Mouse (Mus musculus) C2C12 (cell line): ENCODE measurements around the gene Nrbf2. TPM values are rescaled to one million over a fixed set of nuclear protein-coding genes. Genes with fewer than 3 reads are reported as not detected.

Experiments used
- H3K27me3 ChIP-seq: one replicate; pipeline ENCODE4 v1.6.1; 2011; ENCODE audit not compliant: control insufficient read depth, insufficient read depth, insufficient read length
- H3K36me3 ChIP-seq: one replicate; pipeline ENCODE4 v1.6.1; 2011; ENCODE audit not compliant: control insufficient read depth, insufficient read depth
- H3K4me3 ChIP-seq: one replicate; pipeline ENCODE4 v1.5.1; 2011; ENCODE audit warnings: mild to moderate bottlenecking, control low read depth; ENCODE audit not compliant: poor library complexity, insufficient read depth, severe bottlenecking
- H3K79me2 ChIP-seq: one replicate; pipeline ENCODE4 v1.6.1; 2011; ENCODE audit not compliant: control insufficient read depth, insufficient read depth
- H3K79me3 ChIP-seq: one replicate; pipeline ENCODE4 v1.6.1; 2011; ENCODE audit warnings: low read depth, control low read depth
- H3ac ChIP-seq: one replicate; pipeline ENCODE3; 2011; ENCODE audit warnings: low read depth; ENCODE audit not compliant: control insufficient read depth, insufficient read length
- CEBPB ChIP-seq: IDR thresholded peaks from one replicate; pipeline ENCODE4 v1.6.1; 2011; ENCODE audit warnings: low read depth, mild to moderate bottlenecking, control low read depth, moderate library complexity
- CTCF ChIP-seq: IDR thresholded peaks from one replicate; pipeline ENCODE4 v1.5.1; 2011; ENCODE audit not compliant: control insufficient read depth, insufficient read depth, insufficient read length
- FOSL1 ChIP-seq: IDR thresholded peaks from one replicate; pipeline ENCODE4 v1.8.0; 2011; ENCODE audit warnings: mild to moderate bottlenecking, low read length; ENCODE audit not compliant: poor library complexity, insufficient read depth, severe bottlenecking
- MAX ChIP-seq: IDR thresholded peaks from one replicate; pipeline ENCODE4 v1.6.1; 2011; ENCODE audit warnings: mild to moderate bottlenecking, control low read depth
- MYOD1 ChIP-seq: IDR thresholded peaks from one replicate; pipeline ENCODE4 v1.6.1; 2011; ENCODE audit warnings: low read depth; ENCODE audit not compliant: control insufficient read depth, insufficient read length
- MYOG ChIP-seq: IDR thresholded peaks from one replicate; pipeline ENCODE4 v1.6.1; 2011; ENCODE audit not compliant: control insufficient read depth, insufficient read length; ENCODE audit errors: extremely low read depth
- USF1 ChIP-seq: IDR thresholded peaks from one replicate; pipeline ENCODE4 v1.6.1; 2011; ENCODE audit warnings: low read depth, mild to moderate bottlenecking, control low read depth, moderate library complexity
- polyA plus RNA-seq: library from polyadenylated mRNA; unstranded; fragments of >200 nt; fragmentation: generic; extraction: Trizol; gene quantifications from one replicate; pipeline ENCODE4 v1.2.1, GENCODE M21; 2012; ENCODE audit warnings: missing spikeins

Gene Nrbf2
- polyA plus RNA-seq, 1 experiment: 14.8 TPM

DNA sequence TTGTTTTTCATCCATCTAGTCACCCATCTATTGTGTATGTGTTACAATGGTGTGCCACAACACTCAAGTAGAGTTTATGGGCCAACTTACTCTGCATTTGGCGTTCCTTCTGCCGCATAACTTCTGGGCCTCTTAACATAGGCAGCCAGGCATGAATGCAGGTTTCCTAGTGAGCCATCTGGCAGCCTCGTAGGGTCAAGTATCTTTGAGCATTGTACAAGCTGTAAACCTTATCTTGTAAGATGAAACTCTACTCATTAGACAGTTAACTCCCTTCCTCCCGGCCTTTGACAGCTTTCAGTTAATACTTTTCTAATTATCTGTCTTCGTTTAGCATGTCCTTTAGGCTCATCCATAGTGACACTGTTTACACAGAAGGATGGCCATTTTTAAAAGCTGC lies 63.8 kb downstream of the Nrbf2 start:
- TF ChIP-seq CEBPB (no peak), MAX (no peak), USF1 (no peak)
- no peak overlapping the region for H3ac ChIP-seq
- no peak overlapping the region for H3K4me3 ChIP-seq
- H3K79me2 ChIP-seq: peaks cover 81% of the 10 kb centered on the region
- peaks cover 89% of the 10 kb centered on the region for H3K36me3 ChIP-seq
- peaks cover 39% of the 10 kb centered on the region for H3K79me3 ChIP-seq
- no peaks in the 10 kb centered on the region for H3K27me3 ChIP-seq

DNA sequence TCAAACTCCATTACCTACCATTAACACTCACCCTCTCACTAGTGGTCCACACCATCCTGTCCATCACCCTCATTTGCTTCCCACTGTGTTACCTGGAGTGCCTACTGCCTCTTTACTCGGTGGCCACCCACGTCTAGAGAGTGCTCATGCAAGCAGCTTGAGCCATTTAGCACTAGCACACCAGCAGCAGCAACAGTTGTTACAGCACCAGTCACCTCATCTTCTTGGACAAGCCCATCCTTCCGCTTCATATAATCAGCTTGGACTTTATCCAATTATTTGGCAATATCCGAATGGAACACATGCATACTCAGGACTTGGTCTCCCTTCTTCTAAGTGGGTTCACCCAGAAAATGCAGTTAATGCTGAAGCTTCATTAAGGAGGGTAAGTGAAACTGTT lies 64.9 kb downstream of the Nrbf2 start:
- Histone ChIP-seq H3K36me3 (peaks cover 89% of the 10 kb centered on the region), H3ac (no peak overlapping the region), H3K27me3 (no peaks in the 10 kb centered on the region), H3K79me2 (peaks cover 81% of the 10 kb centered on the region), H3K79me3 (peaks cover 47% of the 10 kb centered on the region), H3K4me3 (no peak overlapping the region)
- TF ChIP-seq CTCF (no peak), MYOG (no peak), FOSL1 (no peak), MYOD1 (no peak), CEBPB (no peak), MAX (no peak), USF1 (no peak)

DNA sequence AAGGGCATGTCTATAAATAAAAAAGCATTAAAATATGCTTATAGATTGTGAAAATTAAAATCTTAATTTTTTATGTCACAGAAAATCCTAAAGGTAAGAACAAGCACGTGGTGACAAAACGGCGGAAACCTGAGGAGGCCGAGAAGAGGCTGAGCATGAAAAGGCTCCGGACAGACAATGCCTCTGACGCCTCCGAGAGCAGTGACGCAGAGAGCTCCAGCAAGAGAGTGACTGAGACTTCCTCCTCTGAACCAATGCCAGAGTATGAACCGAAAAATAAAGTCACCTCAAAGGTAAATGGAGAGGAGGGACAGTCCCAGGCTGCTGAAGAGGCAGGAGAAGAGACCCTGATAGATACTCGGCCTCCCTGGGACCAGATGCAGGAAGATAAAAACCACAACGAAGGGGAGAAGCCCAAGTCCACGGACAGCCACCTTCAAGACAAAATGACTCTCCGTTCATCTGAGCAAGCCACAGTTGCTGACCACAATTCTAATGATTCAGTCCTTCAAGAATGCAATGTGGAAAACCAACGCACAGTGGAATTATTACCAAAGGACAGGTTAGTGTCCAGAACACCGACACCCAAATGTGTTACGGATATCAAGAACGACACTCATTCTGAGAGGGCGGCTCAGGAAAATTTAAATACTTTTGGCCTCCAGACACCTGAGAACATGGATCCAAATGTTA lies 66.1 kb downstream of the Nrbf2 start:
- no peak overlapping the region for H3ac ChIP-seq
- H3K79me3 ChIP-seq: peaks cover 49% of the 10 kb centered on the region
- peaks cover 82% of the 10 kb centered on the region for H3K36me3 ChIP-seq

DNA sequence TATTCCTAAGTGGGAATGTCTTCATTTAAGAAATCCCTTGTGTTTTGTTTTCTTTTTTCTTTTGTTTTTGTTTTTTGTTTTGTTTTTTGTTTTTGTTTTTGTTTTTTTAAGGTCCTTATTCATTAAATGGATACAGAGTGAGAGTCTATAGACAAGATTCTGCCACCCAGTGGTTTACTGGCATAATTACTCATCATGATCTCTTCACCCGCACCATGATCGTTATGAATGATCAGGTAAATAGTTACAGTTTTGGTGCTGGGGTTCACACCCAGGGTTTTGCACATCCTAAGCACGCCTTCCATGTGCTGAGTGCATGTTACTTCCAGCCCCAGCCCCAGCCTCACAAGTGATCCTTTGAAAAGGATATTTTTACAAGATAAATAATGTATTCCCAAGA lies 68.2 kb downstream of the Nrbf2 start:
- Histone ChIP-seq H3K27me3 (no peaks in the 10 kb centered on the region), H3K4me3 (no peak overlapping the region), H3K36me3 (peaks cover 75% of the 10 kb centered on the region), H3ac (no peak overlapping the region), H3K79me2 (peaks cover 87% of the 10 kb centered on the region), H3K79me3 (peaks cover 61% of the 10 kb centered on the region)
- TF ChIP-seq FOSL1: no peak
- no peak for TF ChIP-seq MYOD1
- no peak for TF ChIP-seq USF1

More for the DNA sequence above, 66.1 kb downstream of the Nrbf2 start:
- TF ChIP-seq FOSL1: no peak
- peaks cover 82% of the 10 kb centered on the region for H3K79me2 ChIP-seq
- no peak overlapping the region for H3K4me3 ChIP-seq
- no peaks in the 10 kb centered on the region for H3K27me3 ChIP-seq

Other genes starting within 250 kb of the Nrbf2 start
- gene Jmjd1c, start 189.2 kb downstream of the Nrbf2 start, polyA plus RNA-seq: 6.2 TPM
- 14.7 TPM for gene Reep3, start 188.4 kb downstream of the Nrbf2 start, polyA plus RNA-seq